Mouse (Mus musculus): ENCODE results near the gene Cnpy1. TPM values are rescaled to one million over a fixed set of nuclear protein-coding genes. Genes with fewer than 3 reads are reported as not detected.

Gene Cnpy1
- 0.61 and 1.8 TPM in 2 replicates for polyA plus RNA-seq (2012; rRNA removed)

DNA sequence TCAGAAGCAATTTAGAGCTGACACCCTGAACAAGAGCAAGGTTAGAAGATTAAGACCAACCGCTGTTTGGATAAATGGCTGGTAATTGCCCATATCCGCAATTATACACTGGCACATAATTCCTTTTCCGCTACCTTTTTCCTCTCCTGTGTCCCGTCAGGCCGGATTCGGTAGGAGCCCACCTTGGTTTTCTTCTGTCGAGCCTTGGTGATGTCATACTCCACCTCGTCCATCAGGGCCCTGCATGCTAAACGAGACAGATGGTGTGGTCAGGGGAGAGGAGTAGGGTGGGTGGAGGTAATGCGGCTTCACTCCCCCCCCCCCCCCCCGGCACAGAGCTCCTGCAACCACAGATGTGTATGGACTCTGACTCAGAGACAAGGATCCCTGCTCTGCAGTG lies at the start of gene Cnpy1:
TSS of gene Cnpy1 (minus strand) at position 233 of the 400 bp plus-strand sequence.
- no peak for DNase-seq (ENCODE audit: low read depth, low spot score)
- 75% methylated on average over 11 of the region's 11 CpGs for WGBS

DNA sequence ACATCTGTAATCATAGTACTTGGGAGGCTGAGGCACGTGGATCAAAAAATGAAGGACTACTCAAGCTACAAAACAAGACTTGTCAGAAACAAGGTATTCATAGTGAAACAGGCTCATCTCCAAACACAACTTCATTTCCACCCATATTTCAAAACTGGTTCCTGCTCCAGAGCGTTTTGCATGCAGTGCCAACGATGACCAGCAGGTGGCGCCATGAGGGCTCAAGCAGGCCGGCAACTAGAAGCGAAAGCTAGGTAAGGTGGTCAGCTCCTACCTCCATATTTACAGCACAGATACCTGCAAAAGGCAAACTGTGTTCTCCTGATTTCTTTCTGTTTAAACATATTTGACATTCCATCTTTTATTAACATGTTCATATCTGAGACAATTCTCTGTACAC lies 48.4 kb upstream of the Cnpy1 start:
- DNase-seq (ENCODE audit: low read depth, low spot score) = no peak
- 4% methylated on average over 6 of the region's 6 CpGs for WGBS

DNA sequence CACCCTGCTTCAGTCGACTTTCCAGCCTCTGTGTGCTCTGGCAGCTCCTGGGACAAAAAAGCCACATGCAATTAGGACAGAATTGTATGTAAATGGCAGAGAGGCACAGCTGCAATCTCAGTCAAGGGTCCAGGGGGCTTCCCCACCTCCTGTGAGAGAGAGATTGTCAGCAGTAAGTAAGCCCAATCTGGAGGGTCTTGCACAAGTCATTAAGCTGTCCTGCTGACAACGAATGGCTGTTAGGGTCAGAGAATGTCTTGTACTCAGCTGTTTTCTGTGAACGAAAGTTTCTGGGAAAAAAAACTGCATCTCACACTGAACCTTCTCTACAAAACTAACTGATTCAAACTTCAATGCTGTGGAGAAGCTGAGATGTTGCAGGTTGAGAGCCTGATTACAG lies 46.7 kb upstream of the Cnpy1 start:
- no peak for DNase-seq (ENCODE audit: low read depth, low spot score)
- 42% methylated on average over 3 of the region's 3 CpGs for WGBS

DNA sequence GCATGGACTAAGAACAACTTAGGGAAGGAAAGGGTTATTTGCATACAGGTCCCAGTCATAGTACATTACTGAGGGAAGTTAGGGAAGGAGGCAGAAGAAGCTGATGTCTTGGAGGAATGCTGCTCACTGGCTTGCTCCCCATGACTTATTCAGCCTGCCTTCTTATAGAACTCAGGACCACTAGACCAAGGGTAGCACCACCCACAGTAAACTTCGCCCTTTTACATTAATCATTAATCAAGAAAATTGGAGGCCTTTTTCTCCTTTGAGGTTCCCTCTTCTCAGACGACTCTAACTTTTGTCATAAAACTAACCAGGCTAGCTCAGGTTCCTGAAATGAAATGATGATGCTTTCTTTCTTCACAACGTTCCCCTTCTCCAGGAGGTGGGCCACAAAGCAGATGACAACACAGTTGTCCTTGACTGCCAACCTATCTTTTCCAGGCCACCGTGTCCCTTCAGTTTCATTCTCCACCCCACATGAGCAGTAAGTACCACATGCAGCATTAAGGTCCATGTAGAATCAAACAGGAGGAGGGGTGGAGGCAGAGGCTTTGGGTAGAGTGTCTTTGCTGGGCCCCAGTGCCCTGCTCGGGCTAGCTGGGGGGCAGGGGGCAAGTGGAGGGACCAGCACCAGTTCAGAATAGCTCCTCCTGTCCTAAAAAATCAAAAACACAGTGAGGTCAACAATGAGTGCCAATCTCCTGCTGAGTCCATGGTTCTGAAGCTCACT lies 45.7 kb upstream of the Cnpy1 start:
- 43% methylated on average over 5 of the region's 5 CpGs for WGBS
- no peak for DNase-seq (ENCODE audit: low read depth, low spot score)

DNA sequence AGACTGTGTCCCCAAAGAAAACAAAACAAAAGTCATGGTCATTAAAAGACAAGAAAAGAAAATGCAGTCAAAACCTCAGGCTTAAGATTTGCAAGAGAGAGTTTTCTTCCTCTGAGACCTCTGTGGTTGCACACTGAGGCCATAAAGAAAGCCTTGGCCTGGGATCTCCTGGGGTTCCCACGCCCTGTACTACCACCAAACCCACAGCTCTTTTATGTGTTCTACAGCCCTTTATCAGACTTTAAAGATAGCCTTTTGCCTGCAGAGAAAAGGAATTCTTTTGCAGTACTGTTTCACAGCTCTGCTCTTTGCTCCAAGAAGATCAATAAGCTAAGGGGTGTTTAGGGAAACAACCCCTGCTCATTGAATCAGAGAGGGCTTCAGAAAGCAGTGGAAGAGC lies 45.0 kb upstream of the Cnpy1 start:
- no peak for DNase-seq (ENCODE audit: low read depth, low spot score)
- WGBS = 48% methylated on average over 1 of the region's 1 CpGs

DNA sequence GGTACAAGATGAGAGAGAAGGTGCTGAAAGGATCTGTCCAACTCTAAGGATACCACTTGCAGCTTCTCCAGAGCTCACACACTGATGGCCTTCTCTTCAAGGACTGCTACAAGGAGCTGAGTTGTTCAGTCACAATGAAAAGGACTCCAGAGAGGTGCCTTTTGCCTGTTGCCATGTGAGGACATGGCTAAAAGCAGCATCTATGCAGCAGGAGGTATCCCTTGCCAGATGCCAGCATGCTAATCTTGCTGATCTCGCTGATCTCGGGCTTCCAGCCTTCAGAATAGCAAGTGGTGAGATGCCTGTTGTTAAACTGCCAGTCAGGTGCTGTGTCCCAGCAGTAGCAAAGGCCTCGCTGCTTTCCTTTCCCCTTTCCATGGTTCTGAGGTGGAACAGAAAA lies 43.5 kb upstream of the Cnpy1 start:
- 69% methylated on average over 3 of the region's 3 CpGs for WGBS
- no peak for DNase-seq (ENCODE audit: low read depth, low spot score)

DNA sequence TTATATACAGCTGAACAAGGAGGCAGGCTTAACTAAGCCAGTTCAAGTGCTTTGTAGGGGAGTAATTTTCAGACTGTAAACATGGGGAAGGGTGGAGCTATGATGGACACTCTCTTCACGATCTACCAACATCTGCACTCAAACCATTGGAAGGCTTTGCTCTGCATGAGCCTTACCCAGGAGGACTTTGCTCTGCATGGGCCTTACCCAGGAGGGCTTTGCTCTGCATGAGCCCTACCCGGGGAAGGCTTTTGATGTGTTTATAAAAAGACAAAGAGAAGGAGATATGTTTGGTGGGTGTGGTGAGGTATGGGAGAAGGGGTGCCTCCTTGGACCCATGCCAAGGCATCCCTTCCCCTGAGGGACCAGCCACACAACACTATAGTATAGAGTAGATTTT lies 31.7 kb upstream of the Cnpy1 start:
- DNase-seq (ENCODE audit: low read depth, low spot score) = no peak
- 12% methylated on average over 2 of the region's 2 CpGs for WGBS

DNA sequence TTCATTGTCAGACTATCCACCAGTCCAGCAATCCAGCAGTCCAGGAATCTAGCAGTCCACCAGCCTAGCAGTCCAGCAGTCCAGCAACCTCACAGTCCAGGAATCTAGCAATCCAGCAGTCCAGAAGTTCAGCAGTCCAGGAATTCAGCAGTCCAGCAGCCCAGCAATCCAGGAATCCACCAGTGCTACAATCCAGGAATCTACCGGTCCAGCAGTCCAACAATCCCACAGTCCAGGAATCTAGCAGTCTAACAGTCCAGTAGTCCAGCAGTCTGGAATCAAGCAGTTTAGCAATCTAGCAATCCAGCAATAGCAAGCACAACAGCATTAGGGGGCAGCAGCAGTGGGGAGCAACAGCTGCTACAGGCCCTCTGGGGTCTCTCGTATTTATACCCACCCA lies 27.2 kb upstream of the Cnpy1 start:
- WGBS = 59% methylated on average over 2 of the region's 2 CpGs

DNA sequence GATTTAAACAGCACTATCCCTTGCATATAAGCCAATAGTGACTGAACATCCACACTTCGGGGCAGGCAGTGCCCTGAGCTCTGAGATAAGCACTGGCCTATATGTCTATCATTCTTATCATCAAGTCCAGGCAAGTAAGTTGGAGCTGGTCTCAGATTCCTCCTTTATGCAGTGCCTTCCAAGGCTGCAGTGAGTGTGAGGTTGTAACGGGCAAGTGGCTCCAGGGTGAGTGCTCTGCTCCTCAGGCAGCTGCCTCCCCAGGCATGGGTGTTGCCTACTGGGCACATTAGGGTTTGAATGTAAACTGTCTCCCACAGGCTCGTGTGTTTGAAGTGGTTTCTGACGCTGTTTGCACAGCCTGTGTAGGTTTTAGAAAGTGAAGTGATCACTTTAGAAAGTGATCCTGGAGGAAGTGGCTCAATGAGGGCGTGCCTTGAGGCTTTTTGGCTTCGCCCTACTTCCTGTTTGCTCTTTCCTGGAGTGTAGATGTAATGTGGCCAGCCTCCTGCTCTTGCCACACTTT lies 23.9 kb upstream of the Cnpy1 start:
- peak; percentile 16 for DNase-seq (ENCODE audit: low read depth, low spot score)
- 27% methylated on average over 6 of the region's 6 CpGs for WGBS

More for the DNA sequence above, 27.2 kb upstream of the Cnpy1 start:
- DNase-seq (ENCODE audit: low read depth, low spot score) = no peak

DNA sequence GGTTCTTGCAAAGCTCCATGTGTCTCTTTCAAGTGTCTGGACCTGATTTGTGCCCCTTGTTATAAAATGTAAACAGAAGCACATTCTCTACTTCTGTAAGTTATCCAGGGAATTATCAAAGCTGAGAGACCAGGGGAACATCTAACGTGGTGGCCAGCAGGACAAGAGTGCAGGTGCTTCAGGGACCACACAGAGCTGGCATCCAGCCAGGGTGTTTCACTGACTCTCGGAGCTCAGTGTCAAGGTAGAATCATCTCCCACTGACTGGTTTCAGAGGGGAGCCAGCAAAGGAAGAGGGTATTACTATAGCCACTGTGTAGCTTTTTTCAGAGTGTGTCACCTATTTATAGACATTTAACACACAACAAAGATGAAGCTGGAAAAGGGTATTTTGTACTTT lies 22.0 kb upstream of the Cnpy1 start:
- WGBS = 13% methylated on average over 2 of the region's 2 CpGs

DNA sequence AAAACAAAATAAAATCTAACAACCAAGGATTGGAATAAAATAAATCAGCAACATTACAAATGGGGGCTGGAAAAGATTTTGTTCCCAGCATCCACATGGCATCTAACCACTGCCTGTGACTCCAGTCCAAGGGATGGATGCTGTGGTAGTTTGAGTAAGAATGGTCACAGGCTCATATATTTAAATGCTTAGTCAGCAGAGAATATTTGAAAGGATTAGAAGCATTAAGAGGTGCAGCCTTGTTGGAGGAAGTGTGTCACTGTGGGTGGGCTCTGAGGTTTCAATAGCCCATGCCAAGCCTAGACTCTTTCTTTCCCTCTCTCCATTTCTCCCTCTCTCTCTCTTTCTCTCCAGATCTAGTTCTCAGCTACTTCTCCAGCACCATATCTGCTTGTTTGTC lies 20.0 kb upstream of the Cnpy1 start:
- DNase-seq (ENCODE audit: low read depth, low spot score) = no peak

More for the DNA sequence above, 22.0 kb upstream of the Cnpy1 start:
- no peak for DNase-seq (ENCODE audit: low read depth, low spot score)

DNA sequence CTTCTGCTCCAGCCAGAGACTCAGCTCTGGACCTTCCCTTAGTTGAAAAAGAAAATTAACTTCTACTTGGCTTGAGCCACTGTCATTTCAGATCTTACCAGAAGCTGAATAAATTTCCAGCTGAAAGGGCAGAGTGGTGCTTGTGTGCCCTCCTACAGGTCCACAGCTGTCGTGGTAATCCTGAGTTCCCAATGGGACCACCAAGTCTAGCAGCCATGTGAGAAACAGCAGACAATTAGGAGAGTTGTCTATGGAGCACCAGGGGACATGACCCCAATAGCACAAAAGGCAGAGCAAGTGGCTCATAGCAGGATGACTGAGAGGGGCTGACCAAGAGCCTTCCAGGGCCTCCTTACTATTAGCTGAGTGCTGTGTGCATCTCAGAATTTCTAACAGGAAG lies 18.2 kb upstream of the Cnpy1 start:
- 43% methylated on average over 1 of the region's 1 CpGs for WGBS
- no peak for DNase-seq (ENCODE audit: low read depth, low spot score)

DNA sequence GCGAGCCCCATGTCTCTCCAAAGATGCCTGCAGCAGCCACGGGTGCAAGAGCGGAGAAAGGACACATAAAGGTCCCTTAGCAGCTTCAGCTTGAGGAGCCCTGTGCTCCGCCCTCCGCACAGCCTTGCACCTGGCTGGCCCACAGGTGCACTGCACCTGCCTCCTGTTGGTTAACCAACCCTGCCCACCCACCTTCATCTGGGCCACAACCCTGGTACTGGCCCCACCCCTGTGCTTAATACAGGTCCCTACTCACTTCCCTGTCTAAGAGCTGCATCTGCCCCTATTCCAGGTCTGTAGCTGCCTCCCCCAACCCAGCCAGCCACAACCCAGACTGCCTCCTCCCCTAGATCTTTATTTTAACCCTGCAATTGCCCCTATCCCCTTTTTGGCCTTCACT lies 16.5 kb upstream of the Cnpy1 start:
- DNase-seq (ENCODE audit: low read depth, low spot score) = no peak
- 30% methylated on average over 5 of the region's 5 CpGs for WGBS

DNA sequence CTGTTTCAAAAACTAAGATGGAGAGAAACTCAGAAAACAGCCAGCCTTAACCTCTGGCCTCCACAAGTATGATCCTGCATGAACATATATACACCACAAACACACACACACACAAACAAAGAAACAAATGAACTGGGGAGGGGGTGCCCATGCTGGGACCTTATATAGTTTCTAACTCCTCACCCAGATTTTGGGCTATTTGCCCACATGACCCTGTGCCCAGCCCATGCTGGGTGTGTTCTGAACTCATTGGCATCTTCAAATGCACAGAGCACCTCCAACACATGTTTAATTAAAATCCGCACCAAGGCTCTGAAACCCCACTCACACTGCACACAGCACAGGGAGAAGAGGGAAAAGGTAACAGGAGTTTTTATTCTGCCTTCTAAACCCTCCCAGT lies 14.3 kb upstream of the Cnpy1 start:
- WGBS = 100% methylated on average over 1 of the region's 1 CpGs

DNA sequence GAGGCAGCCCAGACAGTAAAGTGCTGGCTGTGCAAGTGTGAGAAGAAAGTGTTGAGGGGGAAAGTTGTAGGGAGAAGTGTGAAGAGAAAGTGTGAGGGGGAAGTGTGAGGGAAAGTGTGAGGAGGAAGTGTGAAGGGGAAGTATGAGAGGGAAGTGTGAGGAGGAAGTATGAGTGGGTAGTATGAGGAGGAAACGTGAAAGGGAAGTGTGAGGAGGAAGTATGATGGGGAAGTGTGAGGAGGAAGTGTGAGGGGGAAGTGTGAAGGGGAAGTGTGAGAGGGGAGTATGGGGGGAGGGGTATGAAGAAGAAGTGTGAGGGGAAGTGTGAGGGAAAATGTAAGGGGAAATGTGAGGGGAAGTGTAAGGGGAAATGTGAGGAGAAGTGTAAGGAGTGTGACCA lies 13.8 kb upstream of the Cnpy1 start:
- DNase-seq (ENCODE audit: low read depth, low spot score) = no peak
- 12% methylated on average over 1 of the region's 1 CpGs for WGBS

More for the DNA sequence above, 14.3 kb upstream of the Cnpy1 start:
- DNase-seq (ENCODE audit: low read depth, low spot score) = no peak

DNA sequence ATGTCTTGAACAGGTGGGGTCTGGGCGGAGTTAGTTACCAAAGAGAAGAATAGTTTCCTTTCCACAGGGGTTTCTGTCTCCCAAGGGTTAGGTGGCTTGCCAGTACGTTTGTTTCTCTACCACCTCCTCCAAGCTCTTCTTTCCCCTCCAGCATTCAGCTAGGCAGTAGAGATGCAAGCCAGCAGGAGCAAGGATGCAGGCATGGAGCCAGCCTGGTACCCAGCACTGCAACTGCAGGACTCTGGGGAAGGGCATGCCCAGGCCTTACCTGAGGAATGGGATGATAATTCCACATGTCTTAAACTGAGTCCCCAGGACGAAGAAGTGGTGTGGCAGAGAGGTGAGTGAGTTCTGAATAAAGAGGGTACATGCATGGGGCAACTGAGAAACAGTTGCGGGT lies 12.2 kb upstream of the Cnpy1 start:
- 69% methylated on average over 4 of the region's 4 CpGs for WGBS
- no peak for DNase-seq (ENCODE audit: low read depth, low spot score)

DNA sequence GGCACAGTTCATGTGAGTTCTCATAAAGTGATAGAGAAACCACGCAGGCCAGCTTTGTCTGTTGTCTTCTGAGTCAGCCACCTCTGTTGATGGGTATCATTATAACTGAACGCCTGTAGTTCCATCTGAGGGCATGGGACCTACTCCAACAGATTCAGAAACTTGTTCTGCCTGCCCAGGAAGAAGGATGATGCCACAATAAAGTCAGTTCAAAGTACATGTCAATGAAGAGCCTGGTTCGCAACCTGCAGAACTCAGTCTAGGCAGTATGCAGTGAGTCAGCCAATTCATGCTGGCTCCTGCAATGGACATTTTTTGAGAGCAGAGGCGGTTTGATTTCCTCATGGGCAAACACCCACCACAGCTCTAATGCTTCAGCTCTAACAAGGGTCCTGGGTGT lies 7.4 kb upstream of the Cnpy1 start:
- 42% methylated on average over 4 of the region's 4 CpGs for WGBS
- no peak for DNase-seq (ENCODE audit: low read depth, low spot score)

DNA sequence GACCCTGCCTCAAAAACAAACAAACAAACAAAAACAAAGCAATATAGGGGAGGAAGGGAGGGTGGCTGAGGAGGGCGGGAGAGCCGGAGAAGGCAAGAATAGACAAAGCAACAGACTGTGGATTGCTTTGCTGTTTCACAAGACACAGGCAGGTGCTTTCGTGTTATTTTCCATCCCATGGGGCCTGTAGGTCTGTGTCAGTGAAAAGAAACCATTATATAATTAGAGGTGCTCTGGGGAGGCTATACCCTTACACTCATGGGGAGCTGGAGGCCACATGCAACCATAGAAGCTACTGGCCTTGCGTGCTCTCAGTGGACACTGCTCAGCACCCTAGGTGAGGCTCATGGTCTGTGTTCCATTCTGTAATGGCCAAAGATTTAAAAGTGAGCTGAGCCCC lies 6.7 kb upstream of the Cnpy1 start:
- DNase-seq (ENCODE audit: low read depth, low spot score) = no peak
- WGBS = 82% methylated on average over 4 of the region's 4 CpGs

DNA sequence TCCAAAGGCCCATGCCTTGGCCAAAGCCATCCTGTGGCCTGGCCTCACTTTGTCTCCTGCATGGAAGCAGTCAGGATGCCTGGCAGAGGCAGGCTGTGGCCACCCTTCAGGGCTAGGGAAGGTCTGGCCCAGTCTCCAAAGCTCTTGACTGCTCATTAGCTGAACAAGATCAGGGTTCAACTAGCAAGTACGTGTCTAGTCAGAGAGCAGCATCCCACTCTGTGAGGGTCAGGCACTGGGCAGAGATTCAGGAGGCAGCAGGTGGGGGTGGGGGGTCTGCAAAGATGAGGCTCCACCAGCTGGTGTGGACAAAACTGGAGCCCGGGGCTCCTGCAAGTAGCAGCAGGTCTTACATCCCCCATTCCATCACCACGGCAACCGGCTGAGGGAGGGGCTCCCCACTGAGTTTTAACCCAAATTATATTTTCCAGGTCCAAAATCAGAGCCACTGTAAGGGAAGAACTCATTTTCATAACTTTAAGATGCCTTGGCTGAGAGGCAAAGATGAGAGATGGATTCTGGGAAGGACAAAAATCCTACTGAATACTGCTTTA lies 5.7 kb upstream of the Cnpy1 start:
- 63% methylated on average over 4 of the region's 4 CpGs for WGBS
- no peak for DNase-seq (ENCODE audit: low read depth, low spot score)

DNA sequence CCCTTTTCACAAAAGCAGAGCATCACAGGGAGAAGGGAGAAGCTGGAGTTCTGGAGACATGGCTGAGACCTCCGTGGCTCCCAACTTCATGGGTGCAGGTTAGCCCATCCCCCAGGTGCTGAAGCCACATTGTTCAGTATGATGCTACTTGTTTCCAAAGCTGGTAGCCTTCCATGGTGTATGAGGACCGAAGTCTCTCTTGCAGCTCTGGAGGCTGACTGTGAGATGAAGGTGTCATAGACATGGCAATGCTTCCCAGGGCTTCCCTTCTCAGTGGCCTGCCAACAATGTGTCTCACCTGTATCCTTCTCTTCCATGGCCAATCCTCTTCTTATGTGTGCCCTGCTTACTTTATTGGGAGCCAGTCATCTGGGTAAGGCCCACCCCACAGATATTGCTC lies 4.9 kb upstream of the Cnpy1 start:
- DNase-seq (ENCODE audit: low read depth, low spot score) = no peak
- 82% methylated on average over 2 of the region's 2 CpGs for WGBS

DNA sequence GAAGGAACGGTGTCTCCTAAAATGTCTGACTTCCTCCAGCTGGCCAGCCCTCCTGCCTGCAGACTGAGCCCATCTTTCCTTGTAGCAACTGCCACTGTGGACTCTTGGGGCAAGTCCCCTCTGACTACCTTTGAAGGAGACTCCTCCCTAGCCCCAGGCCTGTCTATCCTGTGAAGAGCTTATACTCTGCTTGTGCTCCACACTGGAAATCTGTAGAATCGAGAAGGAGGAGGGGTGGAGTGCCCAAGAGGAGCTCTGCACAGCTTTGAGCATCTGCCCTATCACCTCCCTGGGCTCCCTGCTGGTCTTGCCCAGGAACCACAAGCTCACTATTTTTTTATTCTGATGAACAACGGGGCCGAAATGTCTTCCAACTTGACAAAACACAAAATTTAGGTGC lies 485 bp downstream of the Cnpy1 start:
- 67% methylated on average over 4 of the region's 4 CpGs for WGBS
- DNase-seq (ENCODE audit: low read depth, low spot score) = no peak

All from large intestine, adult 2 months (tissue).